Mouse (Mus musculus) cortical plate, adult 2 months (tissue): ENCODE data around the gene Ccdc43.

Experiments
- CTCF ChIP-seq: fragments of 200-500 bp; IDR thresholded peaks from 2 replicates; pipeline ENCODE4 v1.5.1; 2011; ENCODE audit warnings: mild to moderate bottlenecking, control low read depth, low read length; ENCODE audit not compliant: insufficient read depth; ENCODE audit errors: extremely low read depth
- POLR2A ChIP-seq: fragments of 200-500 bp; IDR thresholded peaks from 2 replicates; pipeline ENCODE4 v1.6.1; 2011; ENCODE audit warnings: mild to moderate bottlenecking, low read length, control low read depth; ENCODE audit not compliant: insufficient read depth; ENCODE audit errors: extremely low read depth

- peak; percentile 36; the same call in 1 of the 2 replicates for TF ChIP-seq CTCF
- no peak for TF ChIP-seq POLR2A
Observed at GRCm38 (mm10) chr11:102728614-102729013, 31.0 kb upstream of the Ccdc43 start.
